Mouse (Mus musculus) stomach, embryonic 15.5 days (tissue): Measurements from ENCODE around the gene Tpp2. TPM values are rescaled to one million over a fixed set of nuclear protein-coding genes. Genes with fewer than 3 reads are reported as not detected.

Experiments used
- ATAC-seq: fragments of 200-750 bp; cut with Nextera tagmentation; 2 replicates; pipeline ENCODE4 v1.8.0; 2017; ENCODE audit warnings: low read depth, moderate number of reproducible peaks, moderate TSS enrichment; ENCODE audit not compliant: insufficient read depth, low FRiP score
- H3K27ac ChIP-seq: fragments of 300-500 bp; sonication (generic); 2 replicates; pipeline ENCODE4 v1.5.1; 2015; ENCODE audit warnings: mild to moderate bottlenecking, inconsistent platforms
- H3K27me3 ChIP-seq: fragments of 300-500 bp; sonication (generic); replicated peaks from 2 replicates; pipeline ENCODE4 v1.6.1; 2015; ENCODE audit warnings: inconsistent platforms
- H3K36me3 ChIP-seq: fragments of 300-500 bp; sonication (generic); 2 replicates; pipeline ENCODE4 v1.6.1; 2015; ENCODE audit warnings: inconsistent platforms
- H3K4me1 ChIP-seq: fragments of 300-500 bp; sonication (generic); 2 replicates; pipeline ENCODE4 v1.6.1; 2015; ENCODE audit warnings: inconsistent platforms
- H3K4me2 ChIP-seq: fragments of 300-500 bp; sonication (generic); 2 replicates; pipeline ENCODE4 v1.6.1; 2015; ENCODE audit warnings: mild to moderate bottlenecking, inconsistent platforms
- H3K4me3 ChIP-seq: fragments of 300-500 bp; sonication (generic); replicated peaks from 2 replicates; pipeline ENCODE4 v1.5.1; 2015; ENCODE audit warnings: inconsistent platforms
- H3K9ac ChIP-seq: fragments of 300-500 bp; sonication (generic); 2 replicates; pipeline ENCODE4 v1.6.1; 2015; ENCODE audit warnings: inconsistent platforms
- H3K9me3 ChIP-seq: fragments of 300-500 bp; sonication (generic); 2 replicates; pipeline ENCODE4 v1.6.1; 2016; ENCODE audit warnings: inconsistent platforms
- WGBS: fragments of 180-500 bp; shearing (Covaris S2); methylation state at CpG from one replicate; pipeline ENCODE4 v1.1.7; 2015; 5-methylcytosine and 5-hydroxymethylcytosine counted together
- polyA plus RNA-seq: library from polyadenylated mRNA; unstranded; fragments of >200 nt; fragmentation: Nextera tagmentation; extraction: Ambion mirVana; gene quantifications from 2 replicates; pipeline ENCODE4 v1.2.1, GENCODE M21; 2015

Gene Tpp2
- polyA plus RNA-seq, 1 experiment from 2014 or later = 52.5 TPM

GRCm38 (mm10) chr1:43941476-43942217 lies 8.2 kb downstream of the Tpp2 start:
- Histone ChIP-seq H3K9me3 (no peaks in the 10 kb centered on the region), H3K4me2 (no peak overlapping the region), H3K27me3 (no peaks in the 10 kb centered on the region), H3K4me1 (no peaks in the 10 kb centered on the region), H3K36me3 (peaks cover 10% of the 10 kb centered on the region; the same call in 1 of the 2 replicates), H3K9ac (no peak overlapping the region), H3K4me3 (no peak overlapping the region), H3K27ac (no peak overlapping the region)
- no peak for ATAC-seq
- 92% methylated on average over 7 of the region's 7 CpGs for WGBS

- no peak overlapping the region for H3K27ac ChIP-seq
- peaks cover 10% of the 10 kb centered on the region; the same call in 1 of the 2 replicates for H3K36me3 ChIP-seq
- H3K4me2 ChIP-seq = no peak overlapping the region
- 85% methylated on average over 2 of the region's 2 CpGs for WGBS
- H3K9me3 ChIP-seq = no peaks in the 10 kb centered on the region
- H3K4me3 ChIP-seq = no peak overlapping the region
- no peak for ATAC-seq
- no peaks in the 10 kb centered on the region for H3K27me3 ChIP-seq
- H3K4me1 ChIP-seq = no peaks in the 10 kb centered on the region
- H3K9ac ChIP-seq = no peak overlapping the region
These were observed 9.4 kb downstream of the Tpp2 start for GRCm38 (mm10) chr1:43942814-43943213.

DNA sequence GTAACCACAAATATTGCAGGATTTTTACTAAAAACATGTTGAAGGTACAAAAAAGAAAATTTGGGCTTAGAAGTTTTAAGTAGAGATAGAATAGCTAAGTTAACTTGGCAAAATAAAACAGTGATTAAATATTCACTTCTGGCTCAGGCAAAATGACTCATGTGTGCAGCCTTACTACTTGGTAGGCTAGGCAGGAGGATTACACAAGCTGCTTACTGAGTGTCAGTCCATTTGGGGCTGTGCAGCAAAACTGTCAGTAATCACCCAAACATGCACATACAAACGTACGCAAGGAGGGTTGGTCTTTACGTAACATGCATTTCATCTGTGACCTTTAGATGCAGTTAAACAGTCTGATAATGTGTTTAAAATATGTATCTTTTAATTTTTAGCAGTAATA lies 20.2 kb downstream of the Tpp2 start:
- WGBS = 96% methylated on average over 3 of the region's 3 CpGs
- no peaks in the 10 kb centered on the region for H3K27me3 ChIP-seq
- H3K27ac ChIP-seq = no peak overlapping the region
- ATAC-seq = no peak
- peaks cover 16% of the 10 kb centered on the region for H3K36me3 ChIP-seq
- H3K4me2 ChIP-seq = no peak overlapping the region
- H3K4me3 ChIP-seq = no peak overlapping the region
- no peaks in the 10 kb centered on the region for H3K9me3 ChIP-seq
- H3K4me1 ChIP-seq = no peaks in the 10 kb centered on the region
- H3K9ac ChIP-seq = no peak overlapping the region

DNA sequence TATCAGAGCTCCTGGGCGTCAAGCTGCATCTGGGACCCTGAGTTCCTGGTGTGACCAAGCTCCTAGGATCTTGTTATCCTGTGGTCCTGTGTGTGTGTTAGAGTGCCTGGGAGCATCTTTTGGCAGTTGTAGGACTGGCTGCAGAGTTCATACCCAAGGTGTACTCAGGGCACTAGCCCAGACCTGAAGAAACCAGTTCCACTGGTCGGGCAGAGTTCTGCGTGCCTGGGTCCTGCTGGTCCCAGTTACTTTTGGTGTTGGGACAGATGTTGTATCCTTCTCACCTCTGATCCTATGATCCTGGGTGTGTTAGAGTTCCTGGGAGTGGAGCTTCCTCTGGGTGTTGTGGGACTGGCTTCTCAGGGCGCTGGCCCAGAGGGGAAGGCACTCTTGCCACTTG lies 30.9 kb downstream of the Tpp2 start:
- ATAC-seq = no peak
- H3K4me2 ChIP-seq = no peak overlapping the region
- peaks cover 16% of the 10 kb centered on the region; the same call in 1 of the 2 replicates for H3K36me3 ChIP-seq
- H3K4me1 ChIP-seq = no peaks in the 10 kb centered on the region
- H3K9me3 ChIP-seq = no peaks in the 10 kb centered on the region
- no peak overlapping the region for H3K27ac ChIP-seq
- no peak overlapping the region for H3K4me3 ChIP-seq
- 77% methylated on average over 4 of the region's 4 CpGs for WGBS
- no peak overlapping the region for H3K9ac ChIP-seq
- H3K27me3 ChIP-seq = no peaks in the 10 kb centered on the region

DNA sequence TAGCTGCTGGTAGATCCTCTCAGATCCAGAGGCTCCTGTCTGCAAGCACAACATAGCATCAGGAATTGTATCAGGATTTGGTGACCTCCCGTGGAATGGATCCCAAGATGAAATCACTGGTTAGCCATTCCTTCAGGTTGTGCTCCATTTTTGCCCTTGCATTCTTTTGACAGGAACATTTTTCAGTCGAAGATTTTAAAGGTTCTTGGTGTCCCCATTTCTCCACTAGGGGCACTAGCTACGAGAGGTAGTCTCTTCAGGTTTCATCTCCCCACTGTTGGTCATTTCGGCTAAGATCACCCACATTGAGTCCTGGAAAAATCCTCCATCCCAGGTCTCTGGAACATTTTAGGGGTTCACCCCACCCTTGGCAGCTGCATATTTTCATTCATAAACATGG lies 33.3 kb downstream of the Tpp2 start:
- Histone ChIP-seq H3K4me2 (no peak overlapping the region), H3K4me3 (no peak overlapping the region), H3K9ac (no peak overlapping the region), H3K9me3 (no peaks in the 10 kb centered on the region), H3K36me3 (peaks cover 18% of the 10 kb centered on the region; the same call in 1 of the 2 replicates), H3K27me3 (no peaks in the 10 kb centered on the region), H3K4me1 (no peaks in the 10 kb centered on the region), H3K27ac (no peak overlapping the region)
- ATAC-seq = no peak
- 85% methylated on average over 4 of the region's 4 CpGs for WGBS

DNA sequence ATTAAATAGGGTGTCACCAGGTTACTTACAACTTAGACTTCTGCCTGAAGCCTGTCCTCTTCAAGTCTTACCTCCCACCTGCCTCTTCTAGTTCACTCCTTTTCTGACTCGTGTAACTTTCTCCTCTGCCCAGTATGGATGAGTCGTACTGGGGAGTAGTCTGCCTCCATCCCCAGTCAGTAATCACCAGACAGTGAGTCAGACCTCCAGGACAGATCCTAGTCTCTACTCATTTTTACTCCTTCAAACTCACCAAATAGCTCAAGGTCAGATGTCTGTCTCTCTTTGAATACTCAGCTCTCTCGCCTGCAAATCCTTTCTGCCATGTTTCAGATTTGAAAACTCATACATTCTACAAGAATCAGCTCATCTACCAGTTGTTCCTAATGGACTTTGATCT lies 35.9 kb downstream of the Tpp2 start:
- no peak for ATAC-seq
- 87% methylated on average over 3 of the region's 3 CpGs for WGBS
- no peaks in the 10 kb centered on the region for H3K9me3 ChIP-seq
- peaks cover 18% of the 10 kb centered on the region for H3K36me3 ChIP-seq
- H3K27ac ChIP-seq = no peak overlapping the region
- no peaks in the 10 kb centered on the region for H3K4me1 ChIP-seq
- no peaks in the 10 kb centered on the region for H3K27me3 ChIP-seq
- H3K9ac ChIP-seq = no peak overlapping the region
- H3K4me3 ChIP-seq = no peak overlapping the region
- H3K4me2 ChIP-seq = no peak overlapping the region

DNA sequence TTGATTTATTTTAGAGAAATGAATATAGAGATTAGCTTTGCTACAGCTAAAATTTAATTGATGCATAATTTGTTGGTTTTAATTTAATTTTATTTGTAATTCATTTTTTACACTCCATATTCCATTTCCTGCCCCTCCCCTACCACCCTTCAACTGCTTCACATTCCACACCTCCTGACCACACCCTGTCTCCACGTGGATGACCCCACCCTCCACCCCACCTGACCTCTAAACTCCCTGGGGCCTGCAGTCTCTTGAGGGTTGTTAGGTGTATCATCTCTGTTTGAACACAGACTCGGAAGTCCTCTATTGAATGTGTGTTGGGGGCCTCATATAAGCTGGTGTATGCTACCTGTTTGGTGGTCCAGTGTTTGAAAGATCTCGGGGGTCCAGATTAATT lies 37.6 kb downstream of the Tpp2 start:
- H3K36me3 ChIP-seq = peaks cover 18% of the 10 kb centered on the region
- no peak for ATAC-seq

DNA sequence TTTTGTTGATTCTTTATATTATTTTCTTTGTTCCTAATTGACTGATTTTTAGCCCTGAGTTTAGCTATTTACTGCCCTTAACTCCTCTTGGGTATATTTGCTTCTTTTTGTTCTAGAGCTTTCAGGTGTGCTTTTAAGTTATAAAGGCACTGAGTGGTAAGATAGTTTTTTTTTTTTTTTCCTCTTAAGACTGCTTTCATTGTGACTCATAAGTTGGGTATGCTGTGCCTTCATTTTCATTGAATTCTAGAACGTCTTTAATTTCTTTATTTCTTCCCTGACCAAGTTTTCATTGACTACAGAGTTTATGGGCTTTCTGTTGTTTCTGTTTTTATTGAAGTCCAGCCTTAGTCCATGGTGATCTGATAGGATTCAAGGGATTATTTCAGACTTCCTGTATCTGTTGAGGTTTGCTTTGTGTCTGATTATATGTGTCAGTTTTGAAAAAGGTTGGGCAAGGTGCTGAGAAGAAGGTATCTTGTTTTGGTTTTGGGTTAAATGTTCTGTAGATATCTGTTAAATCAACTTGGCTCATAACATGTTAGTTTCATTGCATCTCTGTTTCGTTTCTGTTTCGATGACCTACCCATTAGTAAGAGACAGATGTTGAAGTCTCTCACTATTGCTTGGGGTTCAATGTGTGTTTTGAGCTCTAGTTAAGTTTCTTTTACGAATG lies 63.6 kb downstream of the Tpp2 start:
- H3K4me3 ChIP-seq = no peak overlapping the region
- H3K27me3 ChIP-seq = no peaks in the 10 kb centered on the region
- peaks cover 34% of the 10 kb centered on the region for H3K36me3 ChIP-seq

More for the DNA sequence above, 37.6 kb downstream of the Tpp2 start:
- no peak overlapping the region for H3K9ac ChIP-seq
- no peaks in the 10 kb centered on the region for H3K4me1 ChIP-seq
- H3K4me3 ChIP-seq = no peak overlapping the region
- H3K9me3 ChIP-seq = no peaks in the 10 kb centered on the region
- H3K27ac ChIP-seq = no peak overlapping the region
- 64% methylated on average over 3 of the region's 3 CpGs for WGBS
- H3K27me3 ChIP-seq = no peaks in the 10 kb centered on the region
- H3K4me2 ChIP-seq = no peak overlapping the region

DNA sequence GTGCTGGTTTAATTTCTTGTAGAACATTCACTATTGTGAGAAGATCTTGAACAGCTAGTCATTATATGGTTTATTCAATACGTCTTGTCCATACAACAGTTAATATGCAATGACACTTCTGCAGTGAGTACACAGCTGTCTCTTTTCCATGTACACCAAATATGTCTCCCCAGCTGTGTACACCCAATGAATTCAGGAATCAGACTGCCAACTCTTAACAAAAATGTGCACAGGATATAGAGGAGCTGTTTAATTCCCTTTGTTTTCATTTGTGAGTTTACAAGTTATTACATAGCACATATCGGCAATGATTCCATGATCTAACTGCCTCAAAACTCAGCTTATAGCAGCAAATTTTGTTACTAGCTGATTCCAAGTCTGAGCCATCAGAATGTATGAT lies 71.1 kb downstream of the Tpp2 start:
- no peak overlapping the region for H3K9ac ChIP-seq
- H3K27me3 ChIP-seq = no peaks in the 10 kb centered on the region
- no peak for ATAC-seq
- no peaks in the 10 kb centered on the region for H3K4me1 ChIP-seq
- H3K9me3 ChIP-seq = no peaks in the 10 kb centered on the region
- H3K36me3 ChIP-seq = peaks cover 8% of the 10 kb centered on the region; the same call in 1 of the 2 replicates
- H3K4me3 ChIP-seq = no peak overlapping the region
- H3K4me2 ChIP-seq = no peak overlapping the region
- WGBS = 90% methylated on average over 2 of the region's 2 CpGs
- H3K27ac ChIP-seq = no peak overlapping the region

More for the DNA sequence above, 63.6 kb downstream of the Tpp2 start:
- H3K9ac ChIP-seq = no peak overlapping the region
- WGBS = 95% methylated on average over 4 of the region's 4 CpGs
- no peaks in the 10 kb centered on the region for H3K4me1 ChIP-seq
- no peak for ATAC-seq
- no peak overlapping the region for H3K4me2 ChIP-seq
- no peak overlapping the region for H3K27ac ChIP-seq
- H3K9me3 ChIP-seq = no peaks in the 10 kb centered on the region

GRCm38 (mm10) chr1:44015556-44015955 lies 82.1 kb downstream of the Tpp2 start:
- no peak for ATAC-seq
- Histone ChIP-seq H3K4me3 (no peak overlapping the region), H3K27ac (no peak overlapping the region), H3K4me1 (no peaks in the 10 kb centered on the region), H3K9me3 (no peaks in the 10 kb centered on the region), H3K27me3 (no peaks in the 10 kb centered on the region), H3K9ac (no peak overlapping the region), H3K36me3 (no peaks in the 10 kb centered on the region), H3K4me2 (no peak overlapping the region)
- WGBS = 84% methylated on average over 2 of the region's 2 CpGs

GRCm38 (mm10) chr1:44019934-44020333 lies 86.5 kb downstream of the Tpp2 start, which contains the start of gene Mettl21c:
Gene Mettl21c, minus strand, starts transcription at chr1:44020034.
- H3K27ac ChIP-seq = no peak within 1 kb of the TSS
- no peak within 1 kb of the TSS for H3K4me2 ChIP-seq
- H3K36me3 ChIP-seq = no peaks in the 10 kb centered on the region
- H3K27me3 ChIP-seq = no peaks in the 10 kb centered on the region
- H3K4me3 ChIP-seq = no peak within 1 kb of the TSS
- H3K9ac ChIP-seq = no peak within 1 kb of the TSS
- H3K9me3 ChIP-seq = no peaks in the 10 kb centered on the region
- no peaks in the 10 kb centered on the region for H3K4me1 ChIP-seq
- ATAC-seq = no peak

DNA sequence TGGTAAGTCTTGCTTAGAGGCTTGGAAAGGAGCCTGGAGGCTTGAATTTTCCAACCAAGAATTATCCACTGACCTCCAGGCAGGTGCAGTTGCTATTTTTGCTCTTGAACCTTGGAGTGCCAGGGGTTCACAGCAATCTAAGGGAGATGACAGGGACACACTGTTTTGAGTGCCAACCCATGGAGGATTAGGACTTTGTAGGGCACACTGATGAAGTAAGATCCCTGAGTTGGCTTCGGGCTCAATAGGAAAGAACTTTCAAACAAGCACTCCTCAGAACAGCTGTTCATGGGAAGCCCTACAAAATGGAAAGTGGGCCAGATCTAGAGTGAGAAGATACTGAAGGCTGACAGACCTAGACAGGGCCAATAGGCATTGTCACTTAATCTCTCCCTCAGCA lies 89.2 kb downstream of the Tpp2 start:
- Histone ChIP-seq H3K4me1 (no peaks in the 10 kb centered on the region), H3K9me3 (no peaks in the 10 kb centered on the region), H3K9ac (no peak overlapping the region), H3K36me3 (no peaks in the 10 kb centered on the region), H3K4me2 (no peak overlapping the region), H3K27me3 (no peaks in the 10 kb centered on the region), H3K27ac (no peak overlapping the region), H3K4me3 (no peak overlapping the region)
- WGBS = 73% methylated on average over 1 of the region's 1 CpGs
- ATAC-seq = no peak
